Mouse (Mus musculus) lung, postnatal 0 days (tissue): ENCODE measurements around the gene Zfp655.

Experiments
- CTCF ChIP-seq: IDR thresholded peaks from 2 replicates; pipeline ENCODE4 v1.5.1; 2016; ENCODE audit warnings: antibody characterized with exemption, mild to moderate bottlenecking
- EP300 ChIP-seq: IDR thresholded peaks from 2 replicates; pipeline ENCODE4 v1.6.1; 2016; ENCODE audit warnings: antibody characterized with exemption, mild to moderate bottlenecking, control low read depth

- TF ChIP-seq CTCF, result 0 out of 2 replicates have a peak, but pooled peaks have one; percentile 12
- TF ChIP-seq EP300, result no peak
Measured at GRCm38 (mm10) chr5:145202446-145202845, 29.1 kb upstream of the Zfp655 start.
